Mouse (Mus musculus) cortical plate, adult 2 months (tissue): ENCODE measurements at regions not wholly inside any gene's neighbourhood (a gene's known extent, or its start where the extent isn't known, plus 50 kb on each side); places are given as distances from the start of the nearest gene placed in this dataset.

ENCODE experiments used
- CTCF ChIP-seq: fragments of 200-500 bp; IDR thresholded peaks from 2 replicates; pipeline ENCODE4 v1.5.1; 2011; ENCODE audit warnings: mild to moderate bottlenecking, control low read depth, low read length; ENCODE audit not compliant: insufficient read depth; ENCODE audit errors: extremely low read depth
- POLR2A ChIP-seq: fragments of 200-500 bp; IDR thresholded peaks from 2 replicates; pipeline ENCODE4 v1.6.1; 2011; ENCODE audit warnings: mild to moderate bottlenecking, low read length, control low read depth; ENCODE audit not compliant: insufficient read depth; ENCODE audit errors: extremely low read depth

- no peak for TF ChIP-seq CTCF
- TF ChIP-seq POLR2A: no peak
Measured at GRCm38 (mm10) chr9:46554586-46555152, 234.9 kb upstream of the 4931429L15Rik start.
